Mouse (Mus musculus) kidney, adult 2 months (tissue): ENCODE results near the gene Rnaseh1.

Experiments
- CTCF ChIP-seq: fragments of 200-500 bp; conservative IDR thresholded peaks from 2 replicates; pipeline ENCODE4 v1.5.1; 2011; ENCODE audit warnings: low read depth, mild to moderate bottlenecking, control low read depth, low read length, moderate library complexity, mixed read lengths; ENCODE audit not compliant: insufficient read depth, insufficient read length
- POLR2A ChIP-seq: fragments of 200-500 bp; IDR thresholded peaks from one replicate; pipeline ENCODE4 v1.6.1; 2011; ENCODE audit warnings: low read depth, low read length, control low read depth

DNA sequence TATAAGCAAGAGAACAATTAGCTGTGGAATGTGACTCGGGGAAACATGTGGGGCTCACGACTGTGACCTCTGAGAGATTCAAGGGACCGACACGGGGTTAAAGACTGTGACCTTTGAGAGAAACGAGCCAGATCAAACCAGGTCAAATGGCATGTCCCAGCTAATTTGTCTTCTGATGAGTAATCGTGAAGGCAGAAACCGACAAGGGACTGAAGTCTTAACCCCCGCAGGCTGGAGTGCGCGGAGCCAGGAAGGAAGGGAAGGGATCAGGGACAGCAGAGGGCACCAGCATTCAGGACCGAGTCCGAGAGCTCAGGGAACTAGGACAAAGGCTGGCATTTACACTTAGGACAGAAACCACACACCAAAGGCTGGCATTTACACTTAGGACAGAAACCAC, 55.0 kb downstream of the Rnaseh1 start:
- TF ChIP-seq CTCF (peak; percentile 27; the same call in 1 of the 2 replicates), POLR2A (no peak)
